Mouse (Mus musculus): Measurements from ENCODE around the gene Mier3.

GRCm38 (mm10) chr13:111680679-111681078 lies at the start of gene Mier3:
- TF ChIP-seq CTCF (IDR thresholded peaks at IDR 0.05; ENCODE audit: low read depth) (no peak), EP300 (optimal IDR thresholded peaks at IDR 0.05) (no peak)

All from stomach, postnatal 0 days (tissue).